Mouse (Mus musculus) erythroblast, embryonic 14.5 days (primary cell): Measurements from ENCODE around the gene Rtn4r.

Experiments
- GATA1 ChIP-seq: IDR thresholded peaks from 2 replicates; pipeline ENCODE4 v1.6.1; 2012; ENCODE audit warnings: low read length, inconsistent platforms, mixed read lengths
- TAL1 ChIP-seq: IDR thresholded peaks from 3 replicates; pipeline ENCODE4 v1.6.1; 2012; ENCODE audit warnings: low read length, inconsistent platforms, mixed read lengths

DNA sequence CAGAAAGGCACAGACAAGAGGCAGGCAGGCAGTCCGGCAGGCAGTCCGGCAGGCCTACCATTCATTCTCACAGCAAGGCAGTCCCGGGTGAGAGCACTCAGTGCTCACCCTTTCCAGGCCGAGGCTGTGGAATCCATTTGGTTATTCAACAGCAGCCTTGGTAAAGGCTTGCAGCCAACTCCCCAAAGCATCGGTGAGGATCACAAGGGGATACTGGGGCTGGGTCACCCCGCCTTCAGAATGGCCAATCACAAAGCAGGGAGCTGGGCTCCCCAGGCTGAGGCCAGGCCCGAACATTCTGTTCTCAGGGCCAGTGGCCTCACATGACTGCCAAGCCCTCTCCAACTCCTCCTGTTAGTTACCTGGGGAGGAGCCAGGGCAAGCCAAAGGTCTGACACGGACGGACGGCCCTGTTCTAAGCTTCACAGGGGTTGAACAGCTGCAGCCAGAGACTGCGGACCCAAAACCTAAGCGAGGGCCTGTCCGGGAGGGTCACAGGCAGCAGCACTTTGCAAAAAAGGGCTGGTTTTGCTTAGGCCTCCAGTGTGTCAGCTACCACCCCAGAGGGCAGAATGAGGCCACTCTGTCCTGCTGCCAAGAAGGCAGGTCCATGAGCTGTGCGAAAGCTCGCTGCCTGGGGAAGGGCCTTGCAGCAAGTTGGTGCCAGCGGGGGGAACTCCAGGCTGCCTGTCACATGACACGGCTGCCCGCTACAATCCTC lies 44.1 kb upstream of the Rtn4r start:
- no peak for TF ChIP-seq GATA1
- no peak for TF ChIP-seq TAL1
